Mouse (Mus musculus): ENCODE results near the gene Tmem198b. TPM values are rescaled to one million over a fixed set of nuclear protein-coding genes. Genes with fewer than 3 reads are reported as not detected.

Tmem198b gene
- polyA plus RNA-seq, 1 experiment from 2014 or later: 17.5 TPM

Other genes with a start within 250 kb of the Tmem198b start
- 139 TPM in 2 replicates for gene Pa2g4, start 238.4 kb downstream of the Tmem198b start, polyA plus RNA-seq (2015; fragmentation: Nextera tagmentation; extraction: Ambion mirVana)
- gene Erbb3, start 214.7 kb downstream of the Tmem198b start, polyA plus RNA-seq (2015; fragmentation: Nextera tagmentation; extraction: Ambion mirVana): 0.13 and 0.19 TPM in 2 replicates
- gene Rps26, start 177.6 kb downstream of the Tmem198b start, polyA plus RNA-seq (2015; fragmentation: Nextera tagmentation; extraction: Ambion mirVana): 461 and 477 TPM in 2 replicates
- gene Ikzf4, start 158.4 kb downstream of the Tmem198b start, polyA plus RNA-seq (2015; fragmentation: Nextera tagmentation; extraction: Ambion mirVana): 16.5 and 17.0 TPM in 2 replicates
- gene Suox, start 130.3 kb downstream of the Tmem198b start, polyA plus RNA-seq (2015; fragmentation: Nextera tagmentation; extraction: Ambion mirVana): 13.0 and 13.7 TPM in 2 replicates
- 106 and 107 TPM in 2 replicates for gene Rab5b, start 108.1 kb downstream of the Tmem198b start, polyA plus RNA-seq (2015; fragmentation: Nextera tagmentation; extraction: Ambion mirVana)
- 0.09 and 0.15 TPM in 2 replicates for gene Pmel, start 100.2 kb downstream of the Tmem198b start, polyA plus RNA-seq (2015; fragmentation: Nextera tagmentation; extraction: Ambion mirVana)
- 36.2 TPM in 2 replicates for gene Cdk2, start 99.3 kb downstream of the Tmem198b start, polyA plus RNA-seq (2015; fragmentation: Nextera tagmentation; extraction: Ambion mirVana)
- gene Dgka, start 59.5 kb downstream of the Tmem198b start, polyA plus RNA-seq (2015; fragmentation: Nextera tagmentation; extraction: Ambion mirVana): 5.0 TPM in 2 replicates
- 50.6 and 51.8 TPM in 2 replicates for gene Pym1, start 56.5 kb downstream of the Tmem198b start, polyA plus RNA-seq (2015; fragmentation: Nextera tagmentation; extraction: Ambion mirVana)
- 0.32 and 0.48 TPM in 2 replicates for gene Mmp19, start 13.5 kb downstream of the Tmem198b start, polyA plus RNA-seq (2015; fragmentation: Nextera tagmentation; extraction: Ambion mirVana)
- gene Dnajc14, start 308 bp downstream of the Tmem198b start, polyA plus RNA-seq (2015; fragmentation: Nextera tagmentation; extraction: Ambion mirVana): 54.1 and 56.3 TPM in 2 replicates
- 203 and 209 TPM in 2 replicates for gene Sarnp, start 13.0 kb upstream of the Tmem198b start, polyA plus RNA-seq (2015; fragmentation: Nextera tagmentation; extraction: Ambion mirVana)
- 29.3 and 31.3 TPM in 2 replicates for gene Ormdl2, start 17.3 kb upstream of the Tmem198b start, polyA plus RNA-seq (2015; fragmentation: Nextera tagmentation; extraction: Ambion mirVana)
- 11.2 and 11.7 TPM in 2 replicates for gene Gdf11, start 87.3 kb upstream of the Tmem198b start, polyA plus RNA-seq (2015; fragmentation: Nextera tagmentation; extraction: Ambion mirVana)
- 127 and 141 TPM in 2 replicates for gene Cd63, start 96.6 kb upstream of the Tmem198b start, polyA plus RNA-seq (2015; fragmentation: Nextera tagmentation; extraction: Ambion mirVana)
- 14.8 and 20.9 TPM in 2 replicates for gene Rdh5, start 118.5 kb upstream of the Tmem198b start, polyA plus RNA-seq (2015; fragmentation: Nextera tagmentation; extraction: Ambion mirVana)
- gene Bloc1s1, start 119.7 kb upstream of the Tmem198b start, polyA plus RNA-seq (2015; fragmentation: Nextera tagmentation; extraction: Ambion mirVana): 266 and 289 TPM in 2 replicates
- gene Itga7, start 129.4 kb upstream of the Tmem198b start, polyA plus RNA-seq (2015; fragmentation: Nextera tagmentation; extraction: Ambion mirVana): 1.7 and 2.5 TPM in 2 replicates
- not detected in 2 replicates for gene Mettl7b, start 156.6 kb upstream of the Tmem198b start, polyA plus RNA-seq (2015; fragmentation: Nextera tagmentation; extraction: Ambion mirVana)
- not detected in 2 replicates for gene Olfr9, start 185.1 kb upstream of the Tmem198b start, polyA plus RNA-seq (2015; fragmentation: Nextera tagmentation; extraction: Ambion mirVana)
- not detected in 2 replicates for gene Olfr763, start 206.4 kb upstream of the Tmem198b start, polyA plus RNA-seq (2015; fragmentation: Nextera tagmentation; extraction: Ambion mirVana)
- not detected in 2 replicates for gene Olfr764-ps1, start 235.5 kb upstream of the Tmem198b start, polyA plus RNA-seq (2015; fragmentation: Nextera tagmentation; extraction: Ambion mirVana)
- not detected in 2 replicates for gene Olfr765, start 245.6 kb upstream of the Tmem198b start, polyA plus RNA-seq (2015; fragmentation: Nextera tagmentation; extraction: Ambion mirVana)